Mouse (Mus musculus) hindbrain, embryonic 15.5 days (tissue): ENCODE results near the gene Gm9803. TPM values are rescaled to one million over a fixed set of nuclear protein-coding genes. Genes with fewer than 3 reads are reported as not detected.

Experiments
- ATAC-seq: fragments of 200-750 bp; cut with Nextera tagmentation; 2 replicates; pipeline ENCODE4 v1.8.0; 2017; ENCODE audit warnings: low read depth, moderate number of reproducible peaks, moderate TSS enrichment; ENCODE audit not compliant: low FRiP score
- H3K27ac ChIP-seq: fragments of 300-500 bp; sonication (generic); replicated peaks from 2 replicates; pipeline ENCODE4 v1.5.1; 2015; ENCODE audit warnings: mild to moderate bottlenecking, inconsistent platforms
- H3K27me3 ChIP-seq: fragments of 300-500 bp; sonication (generic); 2 replicates; pipeline ENCODE4 v1.6.1; 2015; ENCODE audit warnings: control low read depth, inconsistent platforms
- H3K36me3 ChIP-seq: fragments of 300-500 bp; sonication (generic); 2 replicates; pipeline ENCODE4 v1.6.1; 2015; ENCODE audit warnings: control low read depth, inconsistent platforms
- H3K4me1 ChIP-seq: fragments of 300-500 bp; sonication (generic); replicated peaks from 2 replicates; pipeline ENCODE4 v1.6.1; 2015; ENCODE audit warnings: control low read depth, inconsistent platforms
- H3K4me2 ChIP-seq: fragments of 300-500 bp; sonication (generic); 2 replicates; pipeline ENCODE4 v1.6.1; 2015; ENCODE audit warnings: moderate library complexity, mild to moderate bottlenecking, inconsistent platforms
- H3K4me3 ChIP-seq: fragments of 300-500 bp; sonication (generic); 2 replicates; pipeline ENCODE4 v1.5.1; 2015; ENCODE audit warnings: mild to moderate bottlenecking, inconsistent platforms
- H3K9ac ChIP-seq: fragments of 300-500 bp; sonication (generic); 2 replicates; pipeline ENCODE4 v1.6.1; 2015; ENCODE audit warnings: inconsistent platforms
- H3K9me3 ChIP-seq: fragments of 300-500 bp; sonication (generic); 2 replicates; pipeline ENCODE4 v1.6.1; 2016; ENCODE audit warnings: control low read depth, inconsistent platforms
- WGBS: fragments of 180-500 bp; shearing (Covaris S2); methylation state at CpG from one replicate; pipeline ENCODE4 v1.1.7; 2015; 5-methylcytosine and 5-hydroxymethylcytosine counted together
- polyA plus RNA-seq: library from polyadenylated mRNA; unstranded; fragments of >200 nt; fragmentation: Nextera tagmentation; extraction: Ambion mirVana; gene quantifications from 2 replicates; pipeline ENCODE4 v1.2.1, GENCODE M21; 2015

Gm9803 gene
- polyA plus RNA-seq, 1 experiment from 2014 or later, result 22.0 TPM

DNA sequence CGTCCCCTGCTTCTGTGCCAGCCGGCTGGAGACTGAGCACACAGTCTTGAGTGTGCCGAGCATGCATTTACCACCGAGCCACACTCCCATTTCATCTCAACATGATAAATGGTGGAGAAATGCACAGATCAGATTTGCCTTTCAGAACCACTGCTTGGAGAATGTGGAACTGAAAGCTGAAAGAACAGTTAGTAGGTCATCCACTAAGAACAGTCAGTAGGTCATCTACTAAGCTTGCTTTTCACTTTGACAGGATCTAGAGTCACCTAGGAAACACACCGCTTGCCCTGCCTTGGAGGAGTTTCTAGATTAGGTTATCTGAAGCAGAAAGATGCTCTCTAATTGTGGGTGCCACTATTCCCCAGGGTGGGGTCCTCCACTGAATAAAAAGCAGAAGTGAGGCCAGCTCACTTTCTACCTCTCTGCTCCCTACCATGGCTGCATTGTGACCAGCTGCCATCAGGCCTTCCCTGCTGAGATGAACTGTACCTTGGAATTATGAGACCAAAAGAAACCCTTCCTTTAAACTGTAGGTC lies 33.8 kb downstream of the Gm9803 start:
- Histone ChIP-seq H3K4me2 (no peak overlapping the region), H3K4me1 (no peaks in the 10 kb centered on the region), H3K9me3 (no peaks in the 10 kb centered on the region), H3K4me3 (no peak overlapping the region), H3K27ac (no peak overlapping the region), H3K36me3 (no peaks in the 10 kb centered on the region), H3K9ac (no peak overlapping the region), H3K27me3 (no peaks in the 10 kb centered on the region)
- 89% methylated on average over 5 of the region's 5 CpGs for WGBS
- no peak for ATAC-seq

GRCm38 (mm10) chr10:43559313-43559712 lies 35.4 kb downstream of the Gm9803 start:
- Histone ChIP-seq H3K4me2 (no peak overlapping the region), H3K4me3 (no peak overlapping the region), H3K36me3 (no peaks in the 10 kb centered on the region), H3K9ac (no peak overlapping the region), H3K9me3 (no peaks in the 10 kb centered on the region), H3K4me1 (no peaks in the 10 kb centered on the region), H3K27me3 (no peaks in the 10 kb centered on the region), H3K27ac (no peak overlapping the region)
- ATAC-seq, result no peak
- WGBS, result 83% methylated on average over 11 of the region's 11 CpGs

DNA sequence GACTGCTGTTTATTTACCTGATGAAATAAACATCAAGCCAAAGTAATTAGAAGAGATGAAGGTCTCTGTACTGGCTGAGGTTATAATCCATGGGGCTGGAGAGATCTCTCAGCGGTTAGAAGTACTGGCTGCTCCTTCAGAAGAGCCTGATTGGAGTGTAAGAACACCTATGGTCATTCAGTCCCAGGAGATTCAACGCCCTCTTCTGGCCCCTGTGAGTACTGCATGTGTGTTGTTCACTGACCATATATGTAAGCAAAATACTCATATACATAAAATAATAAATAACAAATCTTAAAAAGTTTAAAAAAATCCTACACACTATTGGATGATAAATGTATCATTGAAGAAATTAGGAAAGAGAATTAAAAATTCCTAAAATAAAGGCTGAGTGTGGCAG lies 36.9 kb downstream of the Gm9803 start:
- H3K4me2 ChIP-seq, result no peak overlapping the region
- H3K4me3 ChIP-seq, result no peak overlapping the region
- WGBS, result 33% methylated on average over 2 of the region's 2 CpGs
- ATAC-seq, result no peak
- no peaks in the 10 kb centered on the region for H3K36me3 ChIP-seq
- H3K27ac ChIP-seq, result no peak overlapping the region
- H3K9me3 ChIP-seq, result no peaks in the 10 kb centered on the region
- no peaks in the 10 kb centered on the region for H3K4me1 ChIP-seq
- H3K9ac ChIP-seq, result no peak overlapping the region
- no peaks in the 10 kb centered on the region for H3K27me3 ChIP-seq

DNA sequence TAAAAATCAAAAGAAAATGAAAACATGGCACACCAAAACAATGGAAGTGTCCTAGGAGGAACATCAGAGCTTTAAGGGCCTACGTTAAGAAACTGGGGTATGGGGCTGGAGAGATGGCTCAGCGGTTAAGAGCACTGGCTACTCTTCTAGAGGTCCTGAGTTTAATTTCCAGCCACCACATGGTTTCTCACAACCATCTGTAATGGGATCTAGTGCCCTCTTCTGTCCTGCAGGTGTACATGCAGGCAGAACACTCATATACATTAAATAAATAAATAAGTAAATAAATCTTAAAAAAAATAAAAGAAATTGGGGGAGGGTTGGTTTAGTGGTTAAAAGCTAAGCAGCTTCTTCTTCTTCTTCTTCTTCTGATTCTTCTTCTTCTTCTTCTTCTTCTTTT lies 37.4 kb downstream of the Gm9803 start:
- Histone ChIP-seq H3K4me2 (no peak overlapping the region), H3K9me3 (no peaks in the 10 kb centered on the region), H3K4me1 (no peaks in the 10 kb centered on the region), H3K27me3 (no peaks in the 10 kb centered on the region), H3K4me3 (no peak overlapping the region), H3K9ac (no peak overlapping the region), H3K27ac (no peak overlapping the region), H3K36me3 (no peaks in the 10 kb centered on the region)
- 89% methylated on average over 2 of the region's 2 CpGs for WGBS
- ATAC-seq, result no peak

Other genes with a start within 250 kb of the Gm9803 start
- 3.6 and 4.3 TPM in 2 replicates for gene Bend3, start 45.3 kb upstream of the Gm9803 start, polyA plus RNA-seq
- 60.3 and 68.1 TPM in 2 replicates for gene 1700021F05Rik, start 16.9 kb downstream of the Gm9803 start, polyA plus RNA-seq
- gene Cd24a, start 54.2 kb downstream of the Gm9803 start, polyA plus RNA-seq, result 685 and 698 TPM in 2 replicates